Mouse (Mus musculus) embryonic fibroblast, embryonic 13.5 days (primary cell): ENCODE data around the gene Tcf7. TPM values are rescaled to one million over a fixed set of nuclear protein-coding genes. Genes with fewer than 3 reads are reported as not detected.

Source experiments
- H3K27ac ChIP-seq: 2 replicates; pipeline ENCODE4 v1.5.1; 2012; ENCODE audit warnings: low read length, control low read depth, inconsistent platforms; ENCODE audit not compliant: insufficient read depth
- H3K4me1 ChIP-seq: 2 replicates; pipeline ENCODE4 v1.6.1; 2011; ENCODE audit warnings: low read length; ENCODE audit not compliant: control insufficient read depth, insufficient read depth
- H3K4me3 ChIP-seq: 2 replicates; pipeline ENCODE4 v1.5.1; 2011; ENCODE audit warnings: mild to moderate bottlenecking, control low read depth, low read length; ENCODE audit not compliant: insufficient read depth
- CTCF ChIP-seq: IDR thresholded peaks from 2 replicates; pipeline ENCODE4 v1.5.1; 2011; ENCODE audit warnings: mild to moderate bottlenecking, control low read depth, low read length, moderate library complexity, borderline replicate concordance; ENCODE audit not compliant: insufficient read depth
- POLR2A ChIP-seq: IDR thresholded peaks from 2 replicates; pipeline ENCODE4 v1.6.1; 2011; ENCODE audit warnings: low read depth, mild to moderate bottlenecking, control low read depth, low read length, moderate library complexity
- polyA plus RNA-seq: library from polyadenylated mRNA; stranded (reverse); fragments of >200 nt; gene quantifications from 2 replicates; pipeline ENCODE4 v1.2.4, GENCODE M21; 2011; ENCODE audit warnings: low read depth; ENCODE audit not compliant: missing spikeins, insufficient read length

Gene Tcf7
- 2.1 and 2.4 TPM in 2 replicates for polyA plus RNA-seq

- no peak for TF ChIP-seq CTCF
- H3K4me3 ChIP-seq: peak within 1 kb of the TSS; percentile 49
- H3K27ac ChIP-seq: no peak within 1 kb of the TSS
- no peaks in the 10 kb centered on the region for H3K4me1 ChIP-seq
These were observed at the start of gene Tcf7 for GRCm38 (mm10) chr11:52282774-52283595. TSS of gene Tcf7 (minus strand) at chr11:52283014.

DNA sequence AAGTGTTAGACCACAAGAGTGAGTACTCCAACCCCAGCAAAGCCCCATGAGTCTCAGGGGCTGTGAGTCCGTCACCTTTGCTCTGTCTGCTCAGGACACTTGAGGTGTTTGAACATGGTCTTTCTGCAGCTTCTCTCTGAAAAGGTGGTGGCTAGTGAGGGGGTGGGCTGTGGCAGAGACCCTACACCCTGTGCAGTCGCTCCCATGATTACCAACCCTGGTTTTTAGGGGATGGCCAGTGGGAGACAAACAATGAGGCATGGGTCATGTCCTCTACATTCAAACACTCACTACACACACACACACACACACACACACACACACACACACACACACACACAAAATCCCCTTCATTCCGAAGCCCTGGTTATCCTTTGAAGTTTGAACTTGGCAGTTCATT, 44.5 kb upstream of the Tcf7 start:
- H3K4me3 ChIP-seq: no peak overlapping the region
- H3K4me1 ChIP-seq: no peaks in the 10 kb centered on the region
- TF ChIP-seq CTCF: no peak
- no peak for TF ChIP-seq POLR2A
- no peak overlapping the region for H3K27ac ChIP-seq

DNA sequence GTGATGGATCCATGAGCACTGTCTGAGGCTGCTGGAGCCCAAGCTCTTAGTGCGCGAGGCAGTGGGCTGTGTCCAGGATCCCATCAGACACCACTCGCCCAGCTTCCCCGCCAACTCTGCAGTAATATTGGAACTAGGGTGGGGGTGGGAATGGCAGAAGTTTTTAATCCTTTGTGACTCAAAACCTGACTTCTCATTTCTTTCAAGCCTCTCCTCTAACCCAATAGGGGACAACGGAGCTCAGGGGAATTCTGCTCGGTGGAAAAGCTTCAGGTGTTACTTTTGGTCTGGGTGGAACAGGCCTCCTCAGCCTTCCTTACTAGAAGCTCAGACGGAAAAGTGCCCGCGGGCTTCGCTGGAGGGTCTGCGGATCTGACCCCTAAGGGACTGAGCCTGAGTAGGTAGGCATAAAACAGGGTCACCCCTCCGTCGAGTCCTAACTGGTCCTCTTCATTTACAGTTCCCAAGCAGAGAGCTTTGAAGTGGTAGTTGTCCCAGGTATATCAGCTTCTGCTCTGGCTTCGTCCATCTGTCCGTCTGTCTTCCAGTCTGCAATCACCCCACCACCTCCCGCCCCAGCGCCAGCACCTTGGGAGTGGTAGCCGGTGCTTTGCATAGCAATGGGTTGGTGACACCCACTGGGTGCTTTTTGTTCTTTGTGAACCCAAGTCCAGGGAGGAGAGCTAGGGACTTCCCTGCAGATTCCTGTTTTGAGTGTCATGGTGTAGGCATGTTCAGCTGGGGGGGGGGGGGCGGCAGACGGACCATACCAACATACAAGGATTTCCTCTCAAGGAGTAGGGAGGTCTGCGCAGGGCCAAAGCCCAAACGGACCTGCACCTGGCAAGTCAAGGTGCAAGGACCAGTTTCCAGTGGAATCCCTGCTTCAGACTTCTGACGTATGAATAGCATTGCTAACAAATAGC, 41.9 kb upstream of the Tcf7 start:
- H3K27ac ChIP-seq: no peak overlapping the region
- no peaks in the 10 kb centered on the region for H3K4me1 ChIP-seq
- TF ChIP-seq CTCF (no peak), POLR2A (no peak)
- no peak overlapping the region for H3K4me3 ChIP-seq

DNA sequence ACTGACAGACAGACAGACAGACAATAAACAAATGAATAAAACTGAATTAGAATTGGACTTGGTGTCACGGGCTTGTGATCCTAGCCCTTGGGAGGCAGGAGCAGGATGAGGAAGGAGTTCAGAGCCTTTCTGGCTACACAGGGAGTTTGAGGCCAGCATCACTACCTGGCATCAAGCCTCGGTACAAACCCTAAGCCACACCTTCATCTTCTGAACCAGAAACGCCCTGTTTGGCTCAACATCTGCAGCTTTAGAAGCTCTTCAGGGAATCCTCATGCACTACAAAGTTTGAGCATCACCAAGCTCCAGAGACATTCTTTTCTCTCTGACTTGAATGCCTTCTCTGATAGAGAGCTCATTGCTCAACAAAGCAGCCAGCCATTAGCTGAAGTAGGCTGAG, 38.7 kb upstream of the Tcf7 start:
- H3K4me1 ChIP-seq: no peaks in the 10 kb centered on the region
- H3K4me3 ChIP-seq: no peak overlapping the region
- no peak for TF ChIP-seq POLR2A
- TF ChIP-seq CTCF: no peak
- no peak overlapping the region for H3K27ac ChIP-seq

DNA sequence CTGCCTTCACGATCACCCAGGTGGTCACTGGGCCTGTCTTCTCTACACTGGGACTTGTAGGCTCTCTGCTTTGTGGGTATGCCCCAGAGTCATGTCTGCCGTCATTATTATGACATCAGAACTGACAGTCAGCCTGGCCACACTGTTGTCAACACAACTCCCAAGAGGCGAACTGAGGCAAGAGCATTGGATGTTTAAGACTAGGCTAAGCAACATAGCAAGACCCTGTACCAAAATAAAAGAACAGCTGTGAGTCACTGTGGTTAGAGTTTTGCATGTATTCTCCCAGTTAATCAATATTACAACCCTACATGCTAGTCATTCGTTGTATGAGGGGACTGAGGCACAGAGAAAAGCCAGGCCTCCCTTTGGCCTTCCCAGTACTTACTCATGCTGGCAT, 37.7 kb upstream of the Tcf7 start:
- TF ChIP-seq POLR2A (no peak), CTCF (no peak)
- Histone ChIP-seq H3K4me1 (no peaks in the 10 kb centered on the region), H3K27ac (no peak overlapping the region), H3K4me3 (no peak overlapping the region)

- Histone ChIP-seq H3K4me3 (no peak overlapping the region), H3K4me1 (no peaks in the 10 kb centered on the region), H3K27ac (no peak overlapping the region)
- TF ChIP-seq POLR2A (no peak), CTCF (no peak)
These were observed 36.9 kb upstream of the Tcf7 start for GRCm38 (mm10) chr11:52319664-52320063.

- Histone ChIP-seq H3K27ac (no peak overlapping the region), H3K4me1 (no peaks in the 10 kb centered on the region), H3K4me3 (no peak overlapping the region)
- TF ChIP-seq CTCF (no peak), POLR2A (no peak)
These were observed 35.6 kb upstream of the Tcf7 start for GRCm38 (mm10) chr11:52318445-52318844.

- Histone ChIP-seq H3K4me1 (no peaks in the 10 kb centered on the region), H3K27ac (no peak overlapping the region), H3K4me3 (no peak overlapping the region)
- TF ChIP-seq CTCF (no peak), POLR2A (no peak)
These were observed 31.4 kb upstream of the Tcf7 start for GRCm38 (mm10) chr11:52314102-52314793.

GRCm38 (mm10) chr11:52310709-52311108, 27.9 kb upstream of the Tcf7 start:
- TF ChIP-seq POLR2A (no peak), CTCF (no peak)
- no peaks in the 10 kb centered on the region for H3K4me1 ChIP-seq
- H3K27ac ChIP-seq: no peak overlapping the region
- no peak overlapping the region for H3K4me3 ChIP-seq

GRCm38 (mm10) chr11:52309487-52309886, 26.7 kb upstream of the Tcf7 start:
- no peak overlapping the region for H3K27ac ChIP-seq
- H3K4me1 ChIP-seq: no peaks in the 10 kb centered on the region
- no peak overlapping the region for H3K4me3 ChIP-seq
- TF ChIP-seq CTCF: no peak
- TF ChIP-seq POLR2A: no peak
